Mouse (Mus musculus) embryonic facial prominence, embryonic 14.5 days (tissue): ENCODE results near the gene Rbm42. TPM values are rescaled to one million over a fixed set of nuclear protein-coding genes. Genes with fewer than 3 reads are reported as not detected.

Source experiments
- ATAC-seq: fragments of 200-750 bp; cut with Nextera tagmentation; 2 replicates; pipeline ENCODE4 v1.8.0; 2017; ENCODE audit warnings: low read depth, moderate number of reproducible peaks, moderate TSS enrichment
- DNase-seq: peaks from one replicate; pipeline ENCODE4 v3.0.0-alpha.2; 2015; ENCODE audit warnings: low spot score
- H3K27ac ChIP-seq: fragments of 300-500 bp; sonication (generic); replicated peaks from 2 replicates; pipeline ENCODE4 v1.5.1; 2014; ENCODE audit warnings: low read depth, mild to moderate bottlenecking, low read length, moderate library complexity
- H3K27me3 ChIP-seq: fragments of 300-500 bp; sonication (generic); replicated peaks from 2 replicates; pipeline ENCODE4 v1.6.1; 2014; ENCODE audit warnings: low read length; ENCODE audit not compliant: control insufficient read depth, insufficient read depth
- H3K36me3 ChIP-seq: fragments of 300-500 bp; sonication (generic); 2 replicates; pipeline ENCODE4 v1.6.1; 2014; ENCODE audit warnings: low read length, mixed read lengths; ENCODE audit not compliant: control insufficient read depth, insufficient read depth
- H3K4me1 ChIP-seq: fragments of 300-500 bp; sonication (generic); 2 replicates; pipeline ENCODE4 v1.6.1; 2014; ENCODE audit warnings: antibody characterized with exemption, low read length; ENCODE audit not compliant: control insufficient read depth, insufficient read depth
- H3K4me2 ChIP-seq: fragments of 300-500 bp; sonication (generic); 2 replicates; pipeline ENCODE4 v1.6.1; 2014; ENCODE audit warnings: low read depth, mild to moderate bottlenecking, low read length, moderate library complexity, mixed read lengths
- H3K4me3 ChIP-seq: fragments of 300-500 bp; sonication (generic); 2 replicates; pipeline ENCODE4 v1.5.1; 2014; ENCODE audit warnings: low read depth, mild to moderate bottlenecking, low read length
- H3K9ac ChIP-seq: fragments of 300-500 bp; sonication (generic); 2 replicates; pipeline ENCODE4 v1.6.1; 2014; ENCODE audit warnings: low read depth, mild to moderate bottlenecking, low read length, moderate library complexity, mixed read lengths
- H3K9me3 ChIP-seq: fragments of 300-500 bp; sonication (generic); 2 replicates; pipeline ENCODE4 v1.6.1; 2016; ENCODE audit warnings: low read length; ENCODE audit not compliant: control insufficient read depth
- WGBS: fragments of 180-500 bp; shearing (Covaris S2); extraction: QIAGEN DNeasy Blood & Tissue Kit; methylation state at CpG from one replicate; pipeline ENCODE4 v1.1.7; 2014; 5-methylcytosine and 5-hydroxymethylcytosine counted together
- polyA plus RNA-seq: library from polyadenylated mRNA; unstranded; fragments of >200 nt; fragmentation: Nextera tagmentation; extraction: Ambion mirVana; gene quantifications from 2 replicates; pipeline ENCODE4 v1.2.1, GENCODE M21; 2014

Gene Rbm42
- 93.1 and 106 TPM in 2 replicates for polyA plus RNA-seq

DNA sequence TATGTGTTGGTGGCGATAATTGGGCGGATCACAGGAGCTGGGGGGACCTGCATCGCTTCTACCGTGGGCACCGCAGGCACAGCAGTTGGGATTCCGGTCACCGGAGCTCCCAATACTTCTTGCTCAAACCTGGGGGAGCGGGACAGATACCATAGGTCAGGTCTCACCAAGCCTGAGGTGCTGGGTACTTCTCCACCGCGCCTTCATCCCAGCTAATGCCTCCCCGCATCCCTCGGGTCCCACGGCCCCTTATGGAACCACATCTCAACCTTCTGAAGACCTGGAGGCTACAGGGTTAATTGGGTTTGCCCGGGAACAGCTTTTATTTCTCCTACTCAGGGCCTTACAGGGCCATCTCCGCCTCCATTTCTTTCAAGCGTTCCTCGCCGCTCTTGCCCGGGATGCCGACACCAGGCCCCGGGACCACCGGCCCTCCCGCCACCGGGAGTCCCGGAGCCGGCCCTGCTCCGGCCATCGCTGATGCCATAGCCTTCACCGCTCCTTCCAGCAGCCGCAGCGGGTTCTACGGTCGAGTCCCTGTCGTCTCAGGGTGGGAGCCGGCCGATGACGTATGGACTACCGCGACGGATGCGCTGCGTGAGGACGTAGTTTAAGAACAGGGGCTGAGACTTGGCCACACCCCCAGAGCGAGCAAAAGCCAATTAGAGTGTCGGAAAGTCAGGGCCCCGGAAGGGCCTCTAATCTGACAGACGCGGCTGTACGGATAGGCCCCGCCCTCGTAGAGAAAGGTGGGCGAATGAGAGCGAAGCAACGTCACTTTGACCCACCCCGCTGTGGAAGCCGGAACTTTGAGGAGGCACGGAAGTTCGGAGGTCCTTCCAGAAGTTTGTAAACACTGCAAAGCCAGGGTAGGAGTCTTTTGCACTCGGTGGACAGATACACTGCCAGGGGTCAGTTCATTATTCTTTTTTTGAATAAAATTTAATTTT lies at the start of gene Rbm42:
Gene Rbm42 (minus strand): TSS at position 727 of the 950 bp plus-strand sequence.
- Histone ChIP-seq H3K4me1 (peaks cover 3% of the 10 kb centered on the region; the same call in 1 of the 2 replicates), H3K36me3 (peaks cover 55% of the 10 kb centered on the region), H3K27ac (peak within 1 kb of the TSS; percentile 63; the same call in 1 of the 2 replicates), H3K27me3 (no peaks in the 10 kb centered on the region), H3K4me3 (peak within 1 kb of the TSS; percentile 81), H3K9ac (peak within 1 kb of the TSS; percentile 95), H3K9me3 (no peaks in the 10 kb centered on the region), H3K4me2 (peak within 1 kb of the TSS; percentile 84)
- WGBS: 2% methylated on average over 58 of the region's 59 CpGs
- ATAC-seq (peak; percentile 99), DNase-seq (peak; percentile 100)

DNA sequence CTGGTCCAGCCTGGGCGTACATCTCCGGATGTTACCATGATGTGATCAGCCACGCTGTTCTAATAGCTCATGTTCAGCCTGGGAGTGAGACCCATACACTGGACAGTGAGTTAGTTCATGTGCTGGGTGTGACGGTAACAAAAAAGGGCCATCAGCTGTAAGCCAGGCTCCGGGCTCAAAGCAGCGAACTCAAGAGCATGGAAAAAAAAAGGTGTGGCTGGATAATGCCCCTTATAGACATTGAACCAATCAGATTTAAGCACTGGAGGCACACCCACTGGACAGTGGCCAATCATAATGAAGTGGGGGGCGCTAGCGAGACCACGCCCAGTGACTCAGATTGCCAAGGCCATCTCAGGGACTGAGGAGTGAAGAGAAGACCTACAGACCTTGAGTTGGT lies 48.5 kb upstream of the Rbm42 start, which contains the start of gene 2200002J24Rik:
Gene 2200002J24Rik (plus strand): TSS at position 338 of the 400 bp plus-strand sequence.
- Histone ChIP-seq H3K27ac (no peak within 1 kb of the TSS), H3K9ac (no peak within 1 kb of the TSS), H3K4me2 (no peak within 1 kb of the TSS), H3K4me3 (no peak within 1 kb of the TSS), H3K4me1 (peaks cover 3% of the 10 kb centered on the region; the same call in 1 of the 2 replicates), H3K36me3 (no peaks in the 10 kb centered on the region), H3K27me3 (no peaks in the 10 kb centered on the region), H3K9me3 (no peaks in the 10 kb centered on the region)
- peak; percentile 24 for DNase-seq
- WGBS: 40% methylated on average over 9 of the region's 9 CpGs
- no peak for ATAC-seq

DNA sequence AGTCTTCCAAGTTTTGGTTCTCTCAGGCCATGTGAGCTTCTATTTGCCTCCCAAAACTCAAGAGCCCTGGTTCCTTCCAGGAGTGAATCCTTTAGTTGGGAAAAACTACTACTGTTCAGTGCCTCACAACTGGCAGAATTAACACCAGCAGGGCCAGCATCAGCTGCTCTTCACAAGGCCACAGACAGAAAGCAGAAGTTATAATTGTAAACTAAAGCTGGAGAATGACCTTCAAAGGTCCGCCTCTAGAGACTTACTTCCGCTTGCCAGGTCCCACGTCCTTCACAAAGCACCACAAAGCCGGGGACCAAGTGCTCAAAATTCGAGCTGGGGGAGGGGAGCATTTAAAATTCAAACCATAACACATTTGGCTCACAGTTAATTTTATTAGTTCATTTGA lies 48.0 kb upstream of the Rbm42 start:
- H3K27ac ChIP-seq: no peak overlapping the region
- DNase-seq (no peak), ATAC-seq (no peak)
- peaks cover 3% of the 10 kb centered on the region; the same call in 1 of the 2 replicates for H3K4me1 ChIP-seq
- H3K4me2 ChIP-seq: no peak overlapping the region
- WGBS: 58% methylated on average over 5 of the region's 5 CpGs
- H3K4me3 ChIP-seq: no peak overlapping the region
- no peaks in the 10 kb centered on the region for H3K27me3 ChIP-seq
- no peak overlapping the region for H3K9ac ChIP-seq
- H3K36me3 ChIP-seq: no peaks in the 10 kb centered on the region
- H3K9me3 ChIP-seq: no peaks in the 10 kb centered on the region

DNA sequence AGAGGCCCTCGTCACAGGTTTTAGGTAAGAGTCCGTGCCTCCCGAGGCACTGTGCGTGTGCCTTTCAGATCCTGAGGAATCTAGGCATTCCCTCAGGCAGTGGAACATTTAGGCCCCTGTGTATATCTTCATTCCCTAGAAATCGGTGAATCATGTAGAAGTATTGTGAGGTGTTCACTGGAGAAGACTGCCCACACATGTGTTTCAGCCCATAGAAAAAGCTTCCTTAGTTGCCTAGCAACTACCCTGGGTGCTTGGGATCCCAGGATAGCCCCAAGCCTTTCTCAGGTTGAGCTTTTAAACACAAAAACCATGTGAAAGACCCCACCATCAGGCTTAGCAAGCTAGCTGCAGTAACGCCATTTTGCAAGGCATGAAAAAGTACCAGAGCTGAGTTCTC lies 38.2 kb upstream of the Rbm42 start:
- Histone ChIP-seq H3K4me1 (no peaks in the 10 kb centered on the region), H3K27ac (no peak overlapping the region), H3K4me3 (no peak overlapping the region), H3K4me2 (no peak overlapping the region), H3K9me3 (no peaks in the 10 kb centered on the region), H3K9ac (no peak overlapping the region), H3K27me3 (peaks cover 15% of the 10 kb centered on the region), H3K36me3 (no peaks in the 10 kb centered on the region)
- 63% methylated on average over 6 of the region's 6 CpGs for WGBS
- DNase-seq: no peak
- ATAC-seq: no peak

DNA sequence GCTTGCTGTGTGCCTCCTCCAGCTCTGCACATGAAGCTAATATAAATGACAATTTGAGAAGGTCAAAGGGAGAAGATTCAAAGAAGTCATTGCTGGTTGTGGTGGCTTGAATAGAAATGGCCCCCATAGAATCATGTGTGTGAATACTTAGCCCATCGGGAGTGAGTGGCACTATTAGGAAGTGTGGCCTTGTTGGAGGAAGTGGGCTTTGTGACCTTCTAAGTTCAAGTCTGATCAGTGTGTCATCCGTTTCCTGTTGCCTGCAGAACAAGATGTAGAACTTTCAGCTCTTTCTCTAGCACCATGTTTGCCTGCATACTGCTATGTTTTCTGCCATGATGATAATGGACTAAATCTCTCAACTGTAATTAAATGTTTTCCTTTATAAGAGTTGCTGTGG lies 33.3 kb upstream of the Rbm42 start:
- no peak overlapping the region for H3K4me2 ChIP-seq
- no peaks in the 10 kb centered on the region for H3K36me3 ChIP-seq
- H3K4me3 ChIP-seq: no peak overlapping the region
- ATAC-seq: no peak
- 68% methylated on average over 2 of the region's 2 CpGs for WGBS
- no peaks in the 10 kb centered on the region for H3K4me1 ChIP-seq
- H3K9me3 ChIP-seq: no peaks in the 10 kb centered on the region
- H3K9ac ChIP-seq: no peak overlapping the region
- H3K27me3 ChIP-seq: peaks cover 15% of the 10 kb centered on the region
- H3K27ac ChIP-seq: no peak overlapping the region
- no peak for DNase-seq

DNA sequence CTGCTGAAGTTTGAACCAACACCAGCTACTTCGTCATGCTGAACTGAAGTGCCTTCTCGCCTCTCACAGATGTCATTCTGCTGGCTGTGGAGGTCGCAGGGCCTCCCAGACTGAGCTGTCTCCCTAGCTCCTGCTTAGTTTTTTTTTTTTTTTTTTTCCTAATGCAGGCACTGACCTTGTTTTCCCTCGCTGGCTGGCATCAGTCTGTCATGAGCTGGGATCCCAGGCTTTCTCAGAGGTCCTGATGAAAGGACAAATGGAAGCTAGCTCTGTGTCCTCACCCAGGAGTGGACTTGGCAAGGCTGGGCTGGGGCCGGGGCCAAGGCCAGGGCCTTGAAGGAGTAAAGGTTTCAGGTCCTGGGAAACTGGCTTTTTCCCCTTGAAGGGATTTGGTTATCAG lies 31.8 kb upstream of the Rbm42 start:
- H3K36me3 ChIP-seq: no peaks in the 10 kb centered on the region
- no peak overlapping the region for H3K4me3 ChIP-seq
- H3K27me3 ChIP-seq: peaks cover 5% of the 10 kb centered on the region; the same call in 1 of the 2 replicates
- no peak for DNase-seq
- no peak overlapping the region for H3K4me2 ChIP-seq
- no peak overlapping the region for H3K9ac ChIP-seq
- WGBS: 48% methylated on average over 5 of the region's 5 CpGs
- no peaks in the 10 kb centered on the region for H3K4me1 ChIP-seq
- ATAC-seq: no peak
- H3K27ac ChIP-seq: no peak overlapping the region
- no peaks in the 10 kb centered on the region for H3K9me3 ChIP-seq

DNA sequence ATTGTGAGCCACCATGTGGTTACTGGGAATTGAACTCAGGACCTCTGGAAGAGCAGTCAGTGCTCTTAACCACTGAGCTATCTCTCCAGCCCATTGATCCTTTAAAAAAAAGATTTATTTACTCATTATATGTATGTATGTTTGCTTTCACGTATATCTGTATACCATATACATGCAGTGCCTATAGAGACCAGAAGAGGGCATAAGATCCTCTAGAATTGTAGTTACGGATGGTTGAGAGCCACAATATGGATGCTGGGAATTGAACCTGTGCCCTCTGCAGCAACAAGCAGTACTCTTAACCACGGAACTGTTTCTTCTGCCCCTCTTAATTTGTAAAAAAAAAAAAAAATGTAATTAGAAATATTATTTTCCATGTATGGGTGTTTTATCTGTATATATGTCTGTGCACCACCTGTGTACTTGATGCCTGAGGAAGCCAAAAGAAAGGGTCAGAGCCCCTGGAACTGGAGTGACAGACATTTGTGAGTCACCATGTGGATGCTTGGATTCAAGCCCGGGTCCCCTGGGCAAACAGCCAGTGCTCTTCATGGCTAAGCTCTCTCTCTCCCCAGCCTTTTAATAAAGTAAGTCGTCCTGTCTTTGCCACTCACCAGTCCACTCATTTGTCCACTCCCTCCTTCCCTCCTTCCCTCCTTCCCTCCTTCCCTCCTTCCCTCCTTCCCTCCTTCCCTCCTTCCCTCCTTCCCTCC lies 28.3 kb upstream of the Rbm42 start:
- no peak for ATAC-seq
- H3K4me2 ChIP-seq: no peak overlapping the region
- no peaks in the 10 kb centered on the region for H3K9me3 ChIP-seq
- 64% methylated on average over 5 of the region's 5 CpGs for WGBS
- no peak overlapping the region for H3K9ac ChIP-seq
- no peaks in the 10 kb centered on the region for H3K27me3 ChIP-seq
- H3K27ac ChIP-seq: no peak overlapping the region
- no peak overlapping the region for H3K4me3 ChIP-seq
- no peak for DNase-seq
- no peaks in the 10 kb centered on the region for H3K4me1 ChIP-seq
- H3K36me3 ChIP-seq: no peaks in the 10 kb centered on the region

DNA sequence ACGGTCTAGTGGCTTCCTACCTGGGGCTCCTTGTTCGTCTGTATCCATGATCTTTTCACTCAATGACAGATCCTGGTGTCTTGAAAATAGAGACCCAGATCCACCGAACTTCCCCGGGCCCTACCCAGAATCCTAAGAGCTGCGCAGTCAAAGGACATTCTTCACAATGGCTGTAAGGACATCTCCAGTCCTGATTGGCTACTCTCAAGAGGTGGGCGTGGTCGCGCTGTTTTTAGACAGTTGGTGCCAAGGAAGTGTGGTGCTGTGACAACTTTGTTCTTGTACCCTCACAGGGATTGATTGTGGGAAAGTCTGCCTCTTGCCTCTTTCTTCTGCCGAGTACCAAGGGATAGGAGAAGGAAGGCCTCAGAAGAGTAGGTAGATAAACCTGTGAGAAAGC lies 21.4 kb upstream of the Rbm42 start, which contains the start of gene Pmis2:
Gene Pmis2 (minus strand): TSS at position 126 of the 400 bp plus-strand sequence.
- Histone ChIP-seq H3K9ac (no peak within 1 kb of the TSS), H3K36me3 (no peaks in the 10 kb centered on the region), H3K4me2 (no peak within 1 kb of the TSS), H3K27me3 (no peaks in the 10 kb centered on the region), H3K27ac (no peak within 1 kb of the TSS), H3K9me3 (no peaks in the 10 kb centered on the region), H3K4me1 (no peaks in the 10 kb centered on the region), H3K4me3 (no peak within 1 kb of the TSS)
- 78% methylated on average over 9 of the region's 9 CpGs for whole genome bisulfite sequencing
- DNase-seq (no peak), ATAC-seq (no peak)
